Mouse (Mus musculus) midbrain, embryonic 14.5 days (tissue): ENCODE measurements around the gene Sparc. TPM values are rescaled to one million over a fixed set of nuclear protein-coding genes. Genes with fewer than 3 reads are reported as not detected.

Source experiments
- polyA plus RNA-seq: library from polyadenylated mRNA; unstranded; fragments of >200 nt; fragmentation: Nextera tagmentation; extraction: Ambion mirVana; gene quantifications from 2 replicates; pipeline ENCODE4 v1.2.1, GENCODE M21; 2014

The Sparc gene
- polyA plus RNA-seq, 1 experiment from 2014 or later = 427 TPM

Other genes starting within 250 kb of the Sparc start
- 0.12 TPM in 1 of 2 replicates, not detected in the other for gene Slc36a2, start 238.1 kb downstream of the Sparc start, polyA plus RNA-seq
- gene Slc36a1, start 218.8 kb downstream of the Sparc start, polyA plus RNA-seq = 3.1 and 3.6 TPM in 2 replicates
- gene Fat2, start 86.6 kb downstream of the Sparc start, polyA plus RNA-seq = 0.24 and 0.27 TPM in 2 replicates
- gene Atox1, start 38.1 kb upstream of the Sparc start, polyA plus RNA-seq = 244 and 294 TPM in 2 replicates
- 83.6 and 125 TPM in 2 replicates for gene G3bp1, start 46.5 kb upstream of the Sparc start, polyA plus RNA-seq
- 0.24 and 0.53 TPM in 2 replicates for gene Glra1, start 185.0 kb upstream of the Sparc start, polyA plus RNA-seq